Mouse (Mus musculus): ENCODE measurements around the gene Ormdl2.

DNA sequence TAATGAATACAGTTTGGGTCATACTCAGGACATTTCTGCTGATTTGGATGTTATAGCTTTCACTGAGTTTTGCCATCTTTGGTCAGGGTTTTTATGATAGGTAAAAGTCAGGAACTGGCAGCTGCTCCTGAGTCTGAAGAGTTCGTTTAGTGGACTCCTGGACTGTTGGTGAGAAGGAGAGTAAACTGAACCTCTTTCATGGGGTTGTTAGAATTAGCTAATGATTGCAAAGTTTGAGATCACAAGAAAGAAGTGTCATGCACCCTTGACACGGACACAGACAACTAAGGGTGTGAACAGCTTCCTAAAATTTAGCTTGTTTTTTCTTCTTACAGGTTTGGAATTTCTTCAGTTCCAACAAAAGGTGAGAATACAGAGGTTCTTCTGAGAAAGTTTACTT lies 27.0 kb upstream of the Ormdl2 start:
- TF ChIP-seq CTCF (IDR thresholded peaks at IDR 0.05; ENCODE audit: low read depth) (no peak), EP300 (IDR thresholded peaks at IDR 0.05; ENCODE audit: low read depth) (no peak)

All from liver, postnatal 0 days (tissue).